Mouse (Mus musculus) neural tube, embryonic 12.5 days (tissue): Measurements from ENCODE around the gene Arl6. TPM values are rescaled to one million over a fixed set of nuclear protein-coding genes. Genes with fewer than 3 reads are reported as not detected.

ENCODE experiments used
- polyA plus RNA-seq: library from polyadenylated mRNA; unstranded; fragments of >200 nt; fragmentation: Nextera tagmentation; extraction: Ambion mirVana; gene quantifications from 2 replicates; pipeline ENCODE4 v1.2.1, GENCODE M21; 2016

Gene Arl6
- polyA plus RNA-seq, 1 experiment from 2014 or later, result 42.3 TPM

Other genes starting within 250 kb of the Arl6 start
- 0.06 TPM in 1 of 2 replicates, not detected in the other for gene Gabrr3, start 232.1 kb downstream of the Arl6 start, polyA plus RNA-seq
- gene Riox2, start 167.6 kb downstream of the Arl6 start, polyA plus RNA-seq, result 20.1 and 20.9 TPM in 2 replicates
- gene Crybg3, start 38.4 kb downstream of the Arl6 start, polyA plus RNA-seq, result 4.9 and 6.6 TPM in 2 replicates